Mouse (Mus musculus): ENCODE results near the gene Dbx1. TPM values are rescaled to one million over a fixed set of nuclear protein-coding genes. Genes with fewer than 3 reads are reported as not detected.

The Dbx1 gene
- total RNA-seq (2015; ENCODE audit: low replicate concordance) (not detected in 2 replicates), total RNA-seq (2017; ENCODE audit: low replicate concordance) (not detected in 2 replicates)

GRCm38 (mm10) chr7:49636491-49637115, at the start of gene Dbx1:
TSS of gene Dbx1 (minus strand) at chr7:49636849.
- no peak for ATAC-seq (replicated peaks; ENCODE audit: low FRiP score, poor library complexity, severe bottlenecking)

GRCm38 (mm10) chr7:49678826-49679377, 42.3 kb upstream of the Dbx1 start:
- no peak for ATAC-seq (replicated peaks; ENCODE audit: low FRiP score, poor library complexity, severe bottlenecking)

- no peak for ATAC-seq (replicated peaks; ENCODE audit: low FRiP score, poor library complexity, severe bottlenecking)
These were observed 41.6 kb upstream of the Dbx1 start for GRCm38 (mm10) chr7:49678100-49678825.

DNA sequence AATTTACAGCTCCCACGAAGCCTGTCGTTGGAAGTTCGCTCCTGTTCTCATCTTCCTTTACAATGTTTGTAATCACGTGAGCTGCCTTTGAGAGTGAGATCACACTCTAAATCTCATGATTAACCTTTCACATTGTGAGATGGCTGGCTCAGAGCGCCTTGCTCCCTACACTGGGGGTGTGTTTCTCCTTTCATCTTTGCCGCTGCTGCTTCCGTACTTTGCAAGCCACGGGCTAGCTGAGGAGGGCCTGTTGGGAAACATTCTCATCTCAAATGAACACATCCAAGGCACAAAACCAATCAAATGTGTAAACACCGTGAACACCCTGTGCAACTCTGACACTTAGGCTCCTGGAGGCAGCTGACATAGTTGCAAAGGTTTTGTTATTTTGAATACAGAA, 40.5 kb upstream of the Dbx1 start:
- no peak for ATAC-seq (replicated peaks; ENCODE audit: low FRiP score, poor library complexity, severe bottlenecking)

DNA sequence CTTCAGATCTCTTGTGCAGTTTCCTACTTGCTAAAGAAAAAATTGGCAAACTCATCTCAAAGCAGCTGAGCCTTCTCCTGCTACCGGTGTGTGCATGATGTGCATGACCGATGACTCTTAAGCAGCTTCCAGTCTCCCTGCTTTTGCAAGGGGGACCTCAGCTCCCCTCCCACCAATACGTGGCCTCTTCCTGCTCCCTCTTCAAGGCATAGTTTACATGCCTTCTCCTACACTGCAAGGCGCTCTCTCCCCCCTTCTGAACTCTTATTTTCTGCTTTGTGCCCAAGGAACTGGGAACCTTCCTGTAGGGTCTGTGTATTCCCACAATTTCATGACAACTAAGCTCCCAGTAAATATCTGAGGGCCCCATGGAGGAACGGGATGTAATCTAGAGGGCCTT, 40.0 kb upstream of the Dbx1 start:
- no peak for ATAC-seq (replicated peaks; ENCODE audit: low FRiP score, poor library complexity, severe bottlenecking)

DNA sequence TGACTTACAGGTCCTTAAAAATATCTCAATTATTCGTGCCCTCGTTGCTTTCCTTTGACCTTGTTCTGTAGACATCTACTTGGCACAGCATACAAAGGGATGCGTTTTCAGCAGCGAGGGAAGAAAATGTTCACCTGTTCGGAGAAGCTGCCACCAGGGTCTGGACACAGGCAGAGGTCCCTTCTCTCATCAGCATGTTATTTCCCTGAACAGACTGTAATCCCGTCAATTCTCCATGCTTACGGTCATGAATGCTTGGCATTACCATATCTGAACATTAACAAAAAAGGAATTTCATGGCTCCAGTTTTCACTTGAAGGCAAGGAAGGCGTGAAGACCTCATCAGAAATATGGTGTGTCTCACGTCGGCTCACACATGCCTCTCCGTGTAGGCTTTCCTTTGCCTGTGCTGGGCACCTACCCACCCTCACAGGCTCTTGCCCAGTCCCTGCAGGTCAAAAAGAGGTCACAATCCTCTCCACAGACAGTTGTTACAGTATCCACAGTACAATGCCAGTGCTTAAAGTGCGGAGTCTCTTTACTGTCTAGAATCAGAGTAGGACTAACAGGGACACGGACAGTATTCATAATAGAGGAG, 31.7 kb upstream of the Dbx1 start:
- ATAC-seq (replicated peaks; ENCODE audit: low FRiP score, poor library complexity, severe bottlenecking), result no peak

- no peak for ATAC-seq (replicated peaks; ENCODE audit: low FRiP score, poor library complexity, severe bottlenecking)
These were observed 26.9 kb upstream of the Dbx1 start for GRCm38 (mm10) chr7:49663575-49663974.

DNA sequence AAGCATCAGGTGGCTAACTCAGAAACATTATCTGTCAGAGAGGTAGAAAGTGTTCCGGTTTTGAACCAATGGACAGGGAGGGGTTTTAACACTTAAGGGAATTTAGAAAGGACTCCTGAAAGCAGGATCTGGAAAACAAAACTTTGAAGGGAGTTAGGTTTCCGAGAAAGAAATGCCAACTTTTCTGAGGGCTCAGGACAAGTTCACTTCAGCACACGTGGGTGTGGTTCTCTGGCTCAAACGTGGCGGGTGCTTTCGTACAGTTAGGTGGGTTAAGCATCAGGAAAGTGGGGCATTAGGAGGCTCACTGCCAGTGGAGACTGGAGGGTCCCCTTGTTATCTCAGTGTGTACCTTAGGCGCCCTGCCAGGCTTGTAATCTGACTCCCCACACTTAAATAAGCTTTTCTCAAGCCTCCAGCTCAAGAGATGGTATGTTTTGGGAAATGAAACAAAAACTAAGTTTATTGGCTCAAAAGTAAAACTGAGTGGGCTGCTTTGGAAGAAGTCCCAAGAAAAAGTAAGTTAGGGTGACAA, 25.9 kb upstream of the Dbx1 start:
- no peak for ATAC-seq (replicated peaks; ENCODE audit: low FRiP score, poor library complexity, severe bottlenecking)

DNA sequence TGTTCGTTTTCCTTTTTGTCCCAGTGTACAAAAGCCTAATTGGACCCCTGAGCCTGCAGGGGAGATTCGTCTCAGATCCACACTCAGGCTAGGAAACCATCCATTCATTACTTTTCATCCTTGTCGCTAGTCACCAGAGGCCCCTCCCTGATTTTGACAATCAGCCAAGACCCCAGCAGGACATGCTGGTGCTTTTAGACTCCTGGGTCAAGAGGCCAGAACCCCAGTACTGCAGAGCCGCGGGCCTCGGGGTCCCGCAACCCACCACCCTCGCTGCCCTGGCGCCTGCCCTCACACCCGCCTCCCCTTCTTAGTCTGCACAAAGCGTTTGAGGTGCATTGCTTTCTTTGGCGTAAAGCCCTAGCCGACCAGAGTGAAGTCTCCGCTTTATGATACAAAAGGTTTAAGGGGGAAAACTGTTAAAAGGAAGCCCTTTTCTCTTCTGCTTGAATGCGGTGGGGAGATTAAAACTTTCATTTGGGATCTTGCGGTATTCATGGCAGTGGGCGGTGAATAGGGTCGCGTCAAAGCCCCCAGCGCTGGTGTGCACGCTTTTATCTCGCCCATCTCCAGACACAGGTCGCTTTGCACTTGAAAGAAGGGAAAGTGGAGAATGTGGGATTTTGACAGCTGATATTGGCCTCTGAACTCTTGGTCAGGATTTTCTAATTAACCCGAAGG, 25.3 kb upstream of the Dbx1 start:
- ATAC-seq (replicated peaks; ENCODE audit: low FRiP score, poor library complexity, severe bottlenecking), result no peak

- no peak for ATAC-seq (replicated peaks; ENCODE audit: low FRiP score, poor library complexity, severe bottlenecking)
These were observed 4.2 kb upstream of the Dbx1 start for GRCm38 (mm10) chr7:49640709-49641305.

DNA sequence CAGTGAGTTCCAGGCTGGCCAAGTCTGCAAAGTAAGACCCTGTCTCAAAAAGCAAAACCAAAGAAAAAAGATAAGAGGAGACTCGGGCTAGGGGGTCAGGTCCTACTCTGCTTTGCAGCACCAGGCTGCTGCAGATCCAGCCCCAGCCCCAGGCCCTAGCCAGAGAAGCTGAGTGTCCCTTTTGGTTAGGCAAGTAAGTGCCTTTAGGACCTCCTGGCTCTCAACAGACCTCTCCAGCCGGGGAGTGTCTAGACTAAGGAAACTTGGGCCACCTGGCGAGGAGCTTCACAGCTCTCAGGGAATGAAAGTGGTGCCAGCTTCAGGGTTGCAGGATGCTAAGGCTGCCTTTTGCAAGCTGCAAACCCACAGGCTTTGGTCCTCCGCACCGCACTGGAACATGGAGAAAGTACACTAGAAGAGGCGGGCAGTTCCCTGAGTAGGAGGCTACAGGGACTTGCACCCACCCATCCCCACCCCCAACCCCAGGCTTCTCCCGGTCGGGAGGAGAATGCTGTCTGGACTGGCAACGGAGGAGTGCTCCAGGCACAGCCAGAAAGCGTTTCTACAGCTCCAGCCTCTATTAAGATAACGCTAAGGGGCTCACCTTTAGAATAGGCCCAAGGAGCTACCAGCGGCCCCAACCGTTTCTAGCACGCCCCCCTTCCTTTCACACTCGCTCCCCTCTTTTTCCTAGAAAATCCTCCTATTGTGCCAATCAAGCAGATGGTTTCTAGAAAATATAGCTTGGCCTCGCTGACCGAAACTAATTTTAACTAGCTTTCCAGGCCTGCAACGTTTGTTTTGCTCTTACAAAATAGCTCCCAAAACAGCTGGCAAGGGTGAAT, 3.4 kb upstream of the Dbx1 start:
- ATAC-seq (replicated peaks; ENCODE audit: low FRiP score, poor library complexity, severe bottlenecking), result no peak

DNA sequence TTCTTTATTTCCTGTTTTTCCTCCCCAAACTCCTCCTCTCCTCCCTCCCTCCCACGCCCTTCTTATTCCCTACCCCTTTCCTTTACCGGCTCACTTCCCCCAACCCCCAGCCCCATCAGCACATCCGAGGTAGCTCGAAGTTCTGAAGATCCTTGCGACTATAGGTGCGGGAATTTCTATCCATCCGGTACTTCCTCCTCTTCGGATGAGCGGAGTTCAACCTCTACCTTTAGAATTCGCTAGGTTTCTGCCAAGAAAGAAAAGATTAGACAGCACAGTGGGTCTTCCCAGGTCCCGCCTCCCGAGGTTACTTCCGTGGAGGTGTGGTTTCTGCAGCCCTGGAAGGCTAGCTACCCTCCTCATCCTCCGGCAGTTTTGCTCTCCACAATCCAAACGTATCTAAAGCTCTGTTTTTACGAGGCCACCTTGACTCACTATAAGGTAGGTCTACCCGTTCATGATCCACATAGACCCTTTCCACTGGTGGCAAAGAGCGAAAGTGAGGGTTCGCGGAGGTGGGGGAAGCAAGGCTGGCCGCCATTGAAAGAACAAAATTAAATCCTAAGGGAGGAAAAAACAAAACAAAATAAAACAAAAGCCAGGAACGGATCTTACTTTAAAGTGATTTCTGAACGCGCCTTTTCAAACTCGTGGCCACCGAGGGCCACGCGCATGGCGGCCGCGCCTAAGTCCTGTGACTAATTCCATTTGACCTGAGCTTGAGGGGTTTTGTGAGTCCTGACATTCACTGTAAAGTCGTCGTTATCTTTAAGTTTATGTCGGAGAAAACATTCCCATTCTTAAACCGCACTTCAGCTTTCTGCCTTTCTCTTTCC, 2.5 kb upstream of the Dbx1 start:
- no peak for ATAC-seq (replicated peaks; ENCODE audit: low FRiP score, poor library complexity, severe bottlenecking)

GRCm38 (mm10) chr7:49637851-49638663, 1.4 kb upstream of the Dbx1 start:
- ATAC-seq (replicated peaks; ENCODE audit: low FRiP score, poor library complexity, severe bottlenecking), result no peak

- ATAC-seq (replicated peaks; ENCODE audit: low FRiP score, poor library complexity, severe bottlenecking), result no peak
These were observed 632 bp upstream of the Dbx1 start for GRCm38 (mm10) chr7:49637281-49637680.

GRCm38 (mm10) chr7:49635971-49636370, 678 bp downstream of the Dbx1 start:
- no peak for ATAC-seq (replicated peaks; ENCODE audit: low FRiP score, poor library complexity, severe bottlenecking)

DNA sequence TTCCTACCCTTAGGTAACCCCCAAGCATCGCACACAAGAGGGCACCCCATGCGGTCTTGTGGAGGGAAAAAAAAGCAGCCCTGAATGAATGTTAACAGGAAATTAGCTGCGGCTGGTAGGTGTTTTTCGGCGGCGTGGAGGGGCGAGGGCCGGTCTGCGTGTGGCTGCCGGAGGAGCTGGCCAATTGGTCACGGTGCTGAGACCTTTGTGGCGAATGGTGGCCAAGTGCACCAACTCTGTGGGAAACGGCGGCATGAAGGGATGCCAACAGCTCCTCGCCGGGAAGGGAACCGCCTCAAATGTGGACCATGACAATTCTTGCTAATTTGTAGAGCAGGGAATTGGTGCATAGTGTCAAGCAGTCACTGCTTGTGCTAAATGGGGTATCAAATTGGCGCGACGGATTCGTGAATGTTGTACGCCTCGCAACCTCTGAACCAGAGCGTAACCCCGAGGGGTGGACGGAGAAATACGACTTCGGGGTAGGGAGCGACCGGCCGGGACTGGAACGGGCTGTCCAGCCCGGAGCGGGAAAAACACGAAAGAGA, 1.5 kb downstream of the Dbx1 start:
- no peak for ATAC-seq (replicated peaks; ENCODE audit: low FRiP score, poor library complexity, severe bottlenecking)

Measured in erythroid progenitor cell, adult 5-6 weeks (primary cell).